Mouse (Mus musculus) thymus, adult 2 months (tissue): Measurements from ENCODE around the gene 1700010B08Rik.

Experiments used
- CTCF ChIP-seq: fragments of 200-500 bp; IDR thresholded peaks from 2 replicates; pipeline ENCODE4 v1.5.1; 2012; ENCODE audit warnings: mild to moderate bottlenecking, control low read depth, low read length, moderate library complexity, borderline replicate concordance; ENCODE audit not compliant: control insufficient read depth, poor library complexity, insufficient read depth; ENCODE audit errors: extremely low read depth
- POLR2A ChIP-seq: fragments of 200-500 bp; IDR thresholded peaks from 2 replicates; pipeline ENCODE4 v1.6.1; 2012; ENCODE audit warnings: mild to moderate bottlenecking, low read length, control low read depth, moderate library complexity; ENCODE audit not compliant: control insufficient read depth, poor library complexity, insufficient read depth; ENCODE audit errors: extremely low read depth

DNA sequence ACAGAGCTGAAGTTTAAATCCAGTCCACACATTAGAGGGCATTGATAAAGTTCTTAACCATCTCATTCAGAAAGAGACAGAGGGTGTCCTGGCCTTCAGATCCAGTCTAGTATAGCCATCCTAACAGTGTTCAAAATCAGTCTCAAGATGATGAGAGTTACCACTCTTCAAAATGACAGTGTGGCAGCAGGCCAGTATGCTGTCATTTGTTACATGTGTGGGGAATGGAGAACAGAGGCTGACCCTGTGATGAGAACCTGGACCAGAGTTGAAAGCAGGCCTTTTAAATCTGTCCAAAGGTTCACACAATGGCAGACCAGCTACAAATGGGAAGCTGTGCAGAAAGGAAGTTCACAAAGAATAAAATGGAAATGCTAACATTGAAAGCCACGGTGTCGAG is 26.5 kb upstream of the 1700010B08Rik start:
- TF ChIP-seq CTCF, result no peak
- no peak for TF ChIP-seq POLR2A
